Mouse (Mus musculus) T-helper 2 cell (primary cell): ENCODE results near the gene Selenbp2.
"Not testable (repeated sequence)": the region's sequence is repeated elsewhere in the genome, so short reads cannot be mapped to it uniquely, and the experiment has no call there.

Source experiments
- in situ Hi-C: fragments of 300-600 bp; cut with MboI, MseI; formaldehyde crosslinking; loops from one replicate; pipeline ENCODE4 v1.15.1; 2025; ENCODE audit warnings: high pct_unique_total_duplicates

Selenbp2 gene

GRCm38 (mm10) chr3:94690616-94691247 is 2.6 kb upstream of the Selenbp2 start:
- in situ Hi-C loops: no loop called here

GRCm38 (mm10) chr3:94691694-94692093 is 1.7 kb upstream of the Selenbp2 start:
- in situ Hi-C loops: not testable (repeated sequence)

DNA sequence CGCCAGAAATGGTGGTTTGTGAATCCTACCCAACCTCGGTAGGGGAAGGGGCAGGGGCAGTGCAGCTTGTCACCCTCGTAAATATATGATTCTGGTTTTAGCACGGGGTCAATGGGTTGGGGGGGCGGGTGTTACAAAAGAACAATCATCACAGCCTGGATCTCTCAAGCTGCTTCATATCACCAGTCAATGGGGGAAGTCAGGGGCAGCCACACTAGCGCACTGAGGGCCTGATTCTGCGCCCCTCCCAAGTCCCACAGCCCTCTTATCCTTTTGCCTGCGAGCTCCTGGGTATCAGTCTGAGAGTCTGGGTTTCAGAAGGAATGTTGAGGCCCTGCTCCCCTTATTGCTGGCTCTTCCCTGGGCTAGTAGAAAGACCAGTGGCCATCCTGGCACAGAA is 518 bp downstream of the Selenbp2 start:
- in situ Hi-C loops: not testable (repeated sequence)

- in situ Hi-C loops: not testable (repeated sequence)
Measured at GRCm38 (mm10) chr3:94695591-94695990, 2.2 kb downstream of the Selenbp2 start.

DNA sequence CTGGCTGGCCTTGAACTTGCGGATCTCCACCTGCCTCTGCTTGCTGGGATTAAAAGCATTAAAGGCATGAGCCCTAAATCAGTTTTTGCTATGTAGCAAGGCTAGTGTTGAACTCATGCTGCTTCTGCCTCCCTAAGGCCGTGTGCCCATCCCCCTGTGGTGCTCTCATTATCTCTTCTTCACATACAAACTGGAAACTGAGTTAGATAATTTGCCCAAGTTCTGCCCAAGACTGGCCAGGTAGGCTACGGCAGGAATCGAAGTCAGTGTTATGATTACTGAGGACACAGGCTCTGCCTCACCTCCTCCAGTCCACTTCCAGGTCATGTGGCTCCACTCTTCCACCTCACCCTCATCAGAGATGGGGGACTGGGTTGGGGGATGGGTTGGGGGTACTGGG is 2.9 kb downstream of the Selenbp2 start:
- in situ Hi-C loops: not testable (repeated sequence)

- in situ Hi-C loops: not testable (repeated sequence)
Measured at GRCm38 (mm10) chr3:94702163-94702810, 8.9 kb downstream of the Selenbp2 start.

DNA sequence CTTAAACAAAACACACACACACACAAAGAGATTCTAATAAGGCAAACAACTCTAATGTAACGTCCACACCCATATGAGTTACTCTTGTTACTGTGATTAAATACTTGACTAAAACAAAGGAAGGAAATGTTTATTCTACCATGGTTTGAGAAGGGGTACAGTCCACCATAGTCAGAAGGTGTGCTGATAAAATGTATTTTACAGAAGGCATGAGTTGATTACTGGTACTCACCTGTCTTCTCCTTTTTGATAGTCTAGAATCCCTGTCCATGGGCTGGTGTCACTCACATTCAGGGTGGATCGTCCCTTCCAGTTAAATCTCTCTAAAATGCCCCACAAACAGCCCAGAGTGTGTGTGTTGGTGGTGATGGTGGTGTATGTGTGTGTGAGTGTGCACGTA is 9.5 kb downstream of the Selenbp2 start:
- in situ Hi-C loops: no loop called here

DNA sequence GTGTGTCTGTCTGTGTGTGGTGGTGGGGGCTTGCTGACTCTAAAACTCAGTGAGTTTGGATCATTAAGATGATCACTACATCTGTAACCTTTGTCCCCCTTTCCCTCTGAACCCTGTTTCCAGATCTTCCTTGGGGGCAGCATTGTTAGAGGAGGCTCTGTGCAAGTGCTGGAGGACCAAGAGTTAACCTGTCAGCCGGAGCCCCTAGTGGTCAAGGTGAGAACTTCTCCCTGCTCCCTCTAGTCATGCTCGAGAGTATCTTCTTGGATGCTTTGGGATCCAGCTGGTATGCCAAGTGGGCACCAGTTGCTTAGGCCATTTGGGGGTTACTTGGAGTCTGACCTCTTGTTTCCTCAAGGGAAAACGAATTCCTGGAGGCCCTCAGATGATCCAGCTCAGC is 10.0 kb downstream of the Selenbp2 start:
- in situ Hi-C loops: not testable (repeated sequence)

DNA sequence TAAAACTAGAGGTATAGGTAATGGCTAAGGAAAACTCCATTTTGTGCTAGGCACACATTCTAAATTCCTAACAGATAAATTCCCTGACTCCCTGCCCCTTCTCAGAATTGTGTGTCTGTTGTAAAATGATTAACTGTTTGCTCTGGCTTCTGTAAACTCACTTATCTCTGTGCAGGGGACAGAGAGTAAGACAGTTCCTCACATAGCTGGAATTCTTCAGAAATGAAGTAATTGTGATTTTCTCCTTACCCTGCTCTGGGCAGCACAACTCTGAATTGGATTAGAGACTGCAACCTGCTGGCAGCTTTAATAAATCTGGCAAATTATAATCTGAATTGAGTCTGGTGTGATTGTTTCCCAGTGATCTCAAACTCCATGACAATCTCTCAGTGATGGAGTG is 17.2 kb downstream of the Selenbp2 start:
- in situ Hi-C loops: not testable (repeated sequence)

- in situ Hi-C loops: not testable (repeated sequence)
Measured at GRCm38 (mm10) chr3:94713424-94713823, 20.1 kb downstream of the Selenbp2 start.

GRCm38 (mm10) chr3:94718253-94718652 is 24.9 kb downstream of the Selenbp2 start:
- in situ Hi-C loops: not testable (repeated sequence)

GRCm38 (mm10) chr3:94723637-94724036 is 30.3 kb downstream of the Selenbp2 start:
- in situ Hi-C loops: not testable (repeated sequence)

GRCm38 (mm10) chr3:94745691-94746090 is 52.3 kb downstream of the Selenbp2 start:
- in situ Hi-C loops: no loop called here
